Mouse (Mus musculus) hindbrain, embryonic 10.5 days (tissue): ENCODE measurements around the gene Borcs6. TPM values are rescaled to one million over a fixed set of nuclear protein-coding genes. Genes with fewer than 3 reads are reported as not detected.

Experiments used
- DNase-seq: peaks from one replicate; pipeline ENCODE4 v3.0.0-alpha.2; 2017; ENCODE audit warnings: low spot score
- H3K27ac ChIP-seq: fragments of 300-500 bp; sonication (generic); 2 replicates; pipeline ENCODE4 v1.5.1; 2016; ENCODE audit warnings: mild to moderate bottlenecking, moderate library complexity
- H3K27me3 ChIP-seq: fragments of 300-500 bp; sonication (generic); 2 replicates; pipeline ENCODE4 v1.6.1; 2016; ENCODE audit warnings: mild to moderate bottlenecking; ENCODE audit not compliant: poor library complexity, insufficient read depth, severe bottlenecking
- H3K36me3 ChIP-seq: fragments of 300-500 bp; sonication (generic); 2 replicates; pipeline ENCODE4 v1.6.1; 2016; ENCODE audit warnings: mild to moderate bottlenecking, moderate library complexity
- H3K4me1 ChIP-seq: fragments of 300-500 bp; sonication (generic); replicated peaks from 2 replicates; pipeline ENCODE4 v1.6.1; 2016; ENCODE audit warnings: mild to moderate bottlenecking
- H3K4me3 ChIP-seq: fragments of 300-500 bp; sonication (generic); 2 replicates; pipeline ENCODE4 v1.5.1; 2016; ENCODE audit warnings: mild to moderate bottlenecking, moderate library complexity
- H3K9me3 ChIP-seq: fragments of 300-500 bp; sonication (generic); 2 replicates; pipeline ENCODE4 v1.6.1; 2016; ENCODE audit warnings: mild to moderate bottlenecking, moderate library complexity
- WGBS: fragments of 180-500 bp; shearing (Covaris S2); methylation state at CpG from one replicate; pipeline ENCODE4 v1.1.7; 2016; 5-methylcytosine and 5-hydroxymethylcytosine counted together
- polyA plus RNA-seq: library from polyadenylated mRNA; unstranded; fragments of >200 nt; fragmentation: Nextera tagmentation; extraction: Ambion mirVana; gene quantifications from 2 replicates; pipeline ENCODE4 v1.2.1, GENCODE M21; 2016

Gene Borcs6
- polyA plus RNA-seq, 1 experiment from 2014 or later: 12.6 TPM

- WGBS: 2% methylated on average over 29 of the region's 29 CpGs
- Histone ChIP-seq H3K4me1 (peaks cover 50% of the 10 kb centered on the region), H3K36me3 (no peaks in the 10 kb centered on the region), H3K27ac (peak overlapping the region; percentile 59), H3K4me3 (peak overlapping the region; percentile 65), H3K27me3 (peaks cover 11% of the 10 kb centered on the region), H3K9me3 (no peaks in the 10 kb centered on the region)
- peak; percentile 27 for DNase-seq
These were observed 6.8 kb downstream of the Borcs6 start for GRCm38 (mm10) chr11:69066163-69066861.

DNA sequence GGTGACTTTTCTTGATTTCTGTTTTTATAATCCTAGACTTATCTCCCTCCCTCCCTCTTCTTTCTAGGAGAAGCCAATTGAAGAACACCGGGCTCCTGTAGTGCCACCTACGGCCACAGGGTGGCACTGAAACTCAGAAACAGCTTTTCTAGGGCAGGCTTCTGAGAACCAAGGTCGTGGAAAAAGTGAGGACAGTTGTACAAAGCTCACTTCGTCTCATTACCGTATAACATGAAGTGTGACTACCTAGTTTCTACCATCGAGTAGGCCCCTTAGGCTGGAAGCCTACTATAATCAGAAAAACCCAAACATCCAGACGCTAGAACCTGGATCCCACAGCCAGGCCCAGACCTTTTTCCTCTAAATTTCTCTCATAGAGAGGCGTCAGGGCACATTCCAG is 7.4 kb downstream of the Borcs6 start:
- Histone ChIP-seq H3K9me3 (no peaks in the 10 kb centered on the region), H3K27me3 (peaks cover 7% of the 10 kb centered on the region; the same call in 1 of the 2 replicates), H3K36me3 (no peaks in the 10 kb centered on the region), H3K27ac (0 out of 2 replicates have a peak overlapping the region, but pooled peaks have one; percentile 59), H3K4me1 (peaks cover 50% of the 10 kb centered on the region), H3K4me3 (peak overlapping the region; percentile 65)
- DNase-seq: peak; percentile 88
- WGBS: 9% methylated on average over 8 of the region's 8 CpGs

DNA sequence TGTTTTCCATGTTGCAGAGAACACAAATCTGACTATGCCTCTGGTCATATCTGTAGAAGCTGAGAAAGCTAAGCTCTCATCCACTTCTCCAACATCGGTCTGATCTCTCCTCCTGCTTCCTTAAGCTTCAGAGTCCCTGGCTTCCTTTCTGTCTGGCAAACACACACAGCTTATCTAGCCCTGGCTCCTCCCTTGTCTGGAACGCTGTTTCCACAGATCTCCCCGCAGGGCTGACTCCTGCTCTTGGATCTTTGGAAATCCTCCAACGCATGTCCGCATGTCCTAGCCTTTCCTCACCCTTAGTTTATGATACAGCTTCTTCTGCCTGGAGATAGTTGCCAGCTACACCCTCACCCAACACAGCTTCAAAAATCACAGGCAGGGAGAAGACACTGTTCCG is 8.1 kb downstream of the Borcs6 start:
- H3K27me3 ChIP-seq: peaks cover 7% of the 10 kb centered on the region; the same call in 1 of the 2 replicates
- H3K4me3 ChIP-seq: no peak overlapping the region
- H3K9me3 ChIP-seq: no peaks in the 10 kb centered on the region
- WGBS: 65% methylated on average over 6 of the region's 6 CpGs
- no peak for DNase-seq
- H3K27ac ChIP-seq: no peak overlapping the region
- no peaks in the 10 kb centered on the region for H3K36me3 ChIP-seq
- peaks cover 57% of the 10 kb centered on the region for H3K4me1 ChIP-seq

DNA sequence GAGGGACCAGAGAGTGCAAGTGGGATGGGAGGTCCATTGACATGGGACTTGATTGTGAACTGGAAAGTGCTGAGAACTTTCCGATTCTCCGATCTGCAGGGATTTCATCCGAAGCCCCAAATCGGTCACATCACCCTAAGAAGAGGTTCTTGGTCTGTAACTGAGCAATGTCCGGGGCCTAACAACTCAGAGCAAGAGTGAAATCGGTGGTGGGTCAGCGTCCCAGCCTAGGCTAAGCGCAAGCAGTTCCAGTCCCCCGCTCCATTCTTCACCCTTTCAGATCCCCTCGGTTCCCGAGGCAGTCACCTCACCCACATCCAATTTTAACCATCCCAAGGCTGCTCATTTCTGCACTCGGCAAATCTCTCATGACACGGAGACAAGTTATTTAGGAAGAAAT is 10.6 kb downstream of the Borcs6 start:
- DNase-seq: no peak
- Histone ChIP-seq H3K4me1 (peaks cover 59% of the 10 kb centered on the region), H3K4me3 (peak overlapping the region; percentile 79), H3K27ac (peak overlapping the region; percentile 98), H3K27me3 (peaks cover 7% of the 10 kb centered on the region; the same call in 1 of the 2 replicates), H3K36me3 (no peaks in the 10 kb centered on the region), H3K9me3 (no peaks in the 10 kb centered on the region)
- WGBS: under 1% methylated on average over 13 of the region's 13 CpGs

- peaks cover 59% of the 10 kb centered on the region for H3K4me1 ChIP-seq
- WGBS: under 1% methylated on average over 47 of the region's 47 CpGs
These were observed 11.2 kb downstream of the Borcs6 start, which contains the start of gene Tmem107 for GRCm38 (mm10) chr11:69070590-69071222. TSS of gene Tmem107 (plus strand) at chr11:69070806.

DNA sequence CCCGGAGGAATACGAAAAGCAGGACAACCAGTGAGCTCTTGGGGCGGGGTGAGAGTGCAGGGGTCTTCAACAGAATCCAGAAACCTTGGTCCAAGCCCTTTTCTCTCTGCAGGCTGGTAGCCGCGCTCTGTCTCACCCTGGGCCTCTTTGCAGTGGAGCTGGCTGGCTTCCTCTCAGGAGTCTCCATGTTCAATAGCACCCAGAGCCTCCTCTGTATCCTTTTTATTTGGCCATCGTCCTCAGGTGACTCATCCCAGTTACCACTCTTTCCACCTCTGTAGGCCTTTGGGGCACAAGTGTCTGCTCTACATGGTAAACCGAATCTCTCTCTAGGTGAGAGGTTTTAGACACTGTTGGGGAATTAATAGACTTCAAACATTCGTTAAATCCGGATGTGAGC is 11.7 kb downstream of the Borcs6 start:
- H3K36me3 ChIP-seq: no peaks in the 10 kb centered on the region
- DNase-seq: no peak
- no peaks in the 10 kb centered on the region for H3K9me3 ChIP-seq
- peaks cover 54% of the 10 kb centered on the region for H3K4me1 ChIP-seq
- 25% methylated on average over 9 of the region's 9 CpGs for WGBS
- peaks cover 2% of the 10 kb centered on the region; the same call in 1 of the 2 replicates for H3K27me3 ChIP-seq
- H3K4me3 ChIP-seq: peak overlapping the region; percentile 79
- H3K27ac ChIP-seq: peak overlapping the region; percentile 98

More at GRCm38 (mm10) chr11:69070590-69071222, 11.2 kb downstream of the Borcs6 start, which contains the start of gene Tmem107:
- peak within 1 kb of the TSS; percentile 98 for H3K27ac ChIP-seq
- DNase-seq: peak; percentile 96
- peak within 1 kb of the TSS; percentile 79 for H3K4me3 ChIP-seq
- no peaks in the 10 kb centered on the region for H3K36me3 ChIP-seq
- H3K27me3 ChIP-seq: peaks cover 6% of the 10 kb centered on the region; the same call in 1 of the 2 replicates
- H3K9me3 ChIP-seq: no peaks in the 10 kb centered on the region

DNA sequence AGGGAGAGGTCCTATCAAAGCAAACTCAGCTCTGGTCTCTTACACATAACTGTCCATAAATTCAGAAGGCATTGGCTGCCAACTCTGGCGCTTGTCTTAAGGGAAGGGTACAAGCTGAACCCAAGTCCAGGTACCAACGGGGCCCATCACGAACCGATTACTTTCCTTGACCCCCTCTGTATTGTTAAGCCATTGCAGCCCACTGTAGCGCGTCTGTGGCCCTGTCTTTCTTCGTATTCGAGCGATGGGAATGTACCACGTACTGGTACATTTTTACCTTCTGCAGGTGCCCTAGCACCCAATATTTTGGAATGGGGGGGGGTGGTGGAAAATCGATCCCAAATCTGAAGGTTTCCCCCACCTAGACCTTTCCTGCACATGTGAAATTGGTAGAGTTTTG is 12.7 kb downstream of the Borcs6 start:
- H3K36me3 ChIP-seq: no peaks in the 10 kb centered on the region
- DNase-seq: no peak
- H3K27me3 ChIP-seq: no peaks in the 10 kb centered on the region
- WGBS: 81% methylated on average over 11 of the region's 11 CpGs
- H3K4me1 ChIP-seq: peaks cover 45% of the 10 kb centered on the region
- peak overlapping the region; percentile 96 for H3K27ac ChIP-seq
- no peaks in the 10 kb centered on the region for H3K9me3 ChIP-seq
- H3K4me3 ChIP-seq: peak overlapping the region; percentile 79

GRCm38 (mm10) chr11:69072666-69073064 is 13.1 kb downstream of the Borcs6 start:
- no peak for DNase-seq
- no peaks in the 10 kb centered on the region for H3K9me3 ChIP-seq
- H3K4me3 ChIP-seq: peak overlapping the region; percentile 79
- H3K27ac ChIP-seq: peak overlapping the region; percentile 96
- no peaks in the 10 kb centered on the region for H3K36me3 ChIP-seq
- H3K4me1 ChIP-seq: peaks cover 45% of the 10 kb centered on the region
- 14% methylated on average over 9 of the region's 9 CpGs for WGBS
- H3K27me3 ChIP-seq: no peaks in the 10 kb centered on the region

GRCm38 (mm10) chr11:69073065-69073888 is 13.8 kb downstream of the Borcs6 start:
- peak; percentile 83 for DNase-seq
- H3K27ac ChIP-seq: peak overlapping the region; percentile 96
- no peaks in the 10 kb centered on the region for H3K27me3 ChIP-seq
- no peaks in the 10 kb centered on the region for H3K9me3 ChIP-seq
- H3K4me1 ChIP-seq: peaks cover 48% of the 10 kb centered on the region
- H3K4me3 ChIP-seq: peak overlapping the region; percentile 79
- under 1% methylated on average over 14 of the region's 14 CpGs for WGBS
- no peaks in the 10 kb centered on the region for H3K36me3 ChIP-seq

- Histone ChIP-seq H3K4me3 (no peak overlapping the region), H3K27me3 (no peaks in the 10 kb centered on the region), H3K27ac (peak overlapping the region; percentile 96; the same call in 1 of the 2 replicates), H3K36me3 (no peaks in the 10 kb centered on the region), H3K9me3 (no peaks in the 10 kb centered on the region), H3K4me1 (peaks cover 48% of the 10 kb centered on the region)
- no peak for DNase-seq
- WGBS: 40% methylated on average over 6 of the region's 6 CpGs
These were observed 14.6 kb downstream of the Borcs6 start for GRCm38 (mm10) chr11:69073951-69074775.

DNA sequence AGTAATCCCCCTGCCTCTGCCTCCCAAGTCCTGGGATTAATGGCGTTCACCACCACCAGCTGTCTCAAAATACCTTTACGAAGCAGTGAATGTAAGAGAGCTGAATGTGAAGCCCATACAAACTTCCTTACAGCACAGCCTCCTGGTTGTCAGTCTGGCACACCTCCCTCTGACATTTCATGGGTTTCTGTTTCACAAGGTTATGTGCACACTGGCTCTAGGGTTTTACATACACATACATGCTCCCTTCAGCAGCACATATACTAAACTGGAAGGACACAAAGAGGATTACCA is 15.2 kb downstream of the Borcs6 start:
- Histone ChIP-seq H3K36me3 (no peaks in the 10 kb centered on the region), H3K27ac (no peak overlapping the region), H3K9me3 (no peaks in the 10 kb centered on the region), H3K27me3 (no peaks in the 10 kb centered on the region), H3K4me3 (no peak overlapping the region), H3K4me1 (peaks cover 44% of the 10 kb centered on the region)
- no peak for DNase-seq
- WGBS: 61% methylated on average over 2 of the region's 2 CpGs
